Mouse (Mus musculus) skeletal muscle tissue, adult 2 months (tissue): ENCODE measurements around the gene Fam98a.

ENCODE experiments used
- DNase-seq: peaks from one replicate; pipeline ENCODE4 v3.0.0-alpha.2; 2012; ENCODE audit warnings: low read depth, low spot score

Gene Fam98a

DNA sequence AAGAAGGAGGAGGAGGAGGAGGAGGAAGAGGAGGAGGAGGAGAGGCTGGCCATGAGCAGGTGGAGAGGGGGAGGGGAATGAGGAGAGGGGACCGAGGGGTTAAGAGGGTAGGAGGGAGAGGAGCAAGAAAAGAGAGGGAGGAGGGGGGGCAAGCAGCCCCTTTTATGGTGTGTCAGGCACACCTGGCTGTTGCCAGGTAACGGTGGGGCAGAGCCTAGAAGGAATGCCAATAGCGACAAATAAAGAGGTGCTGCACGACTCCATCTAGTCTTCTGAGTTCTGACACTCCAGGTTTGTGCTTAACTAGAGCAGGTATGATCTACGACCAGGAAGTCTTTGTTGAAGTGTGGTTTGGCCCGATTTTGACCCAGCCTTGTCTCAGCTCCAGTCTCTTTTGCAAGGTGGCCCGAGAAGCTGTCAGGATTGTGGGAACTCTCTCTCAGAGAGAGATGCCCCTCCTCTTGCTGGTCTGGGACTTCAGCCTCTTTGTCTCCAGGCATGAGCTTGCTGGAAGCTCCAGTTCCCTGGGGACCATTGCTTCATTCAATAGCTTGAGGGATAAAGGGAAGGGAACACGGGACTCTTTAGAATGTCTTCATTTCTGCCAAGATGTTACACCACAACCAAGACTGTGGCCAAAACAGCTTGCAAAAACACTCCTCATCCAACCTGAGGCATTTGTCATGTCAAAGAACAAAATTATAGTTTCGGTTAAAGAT, 29.2 kb downstream of the Fam98a start:
- peak; percentile 88 for DNase-seq

DNA sequence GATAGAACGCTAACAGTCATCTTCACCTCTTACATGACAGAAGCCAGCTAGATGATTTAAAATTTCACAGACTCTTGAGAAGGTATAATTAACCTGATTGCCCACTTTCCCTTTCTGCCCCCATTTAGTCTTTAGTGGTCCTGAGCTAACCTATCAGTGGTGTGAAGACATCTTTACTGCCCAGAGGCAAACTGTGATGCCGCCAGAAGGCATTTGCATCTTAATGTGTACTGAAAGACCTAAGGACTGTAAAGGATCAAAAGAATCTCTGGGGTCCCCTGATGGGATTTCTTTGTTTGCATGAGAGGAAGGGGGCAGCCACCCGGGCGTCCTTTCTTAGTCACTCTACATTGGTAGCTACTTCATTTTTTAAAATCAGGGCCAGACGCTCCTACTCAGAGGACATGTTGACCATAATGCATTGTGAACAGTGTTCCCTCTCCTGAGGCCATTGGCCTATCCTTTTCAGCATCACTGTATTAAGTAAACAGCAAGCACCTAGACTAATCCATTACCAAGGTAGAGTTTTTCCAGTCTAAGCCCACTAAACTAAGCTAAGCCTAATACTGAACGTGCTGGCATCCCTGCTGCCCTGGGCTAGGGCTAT, 30.4 kb downstream of the Fam98a start:
- no peak for DNase-seq

- no peak for DNase-seq
Measured at GRCm38 (mm10) chr17:75519239-75519900, 32.4 kb downstream of the Fam98a start.

GRCm38 (mm10) chr17:75518181-75518901, 33.4 kb downstream of the Fam98a start:
- DNase-seq, result no peak

GRCm38 (mm10) chr17:75516591-75516990, 35.2 kb downstream of the Fam98a start:
- DNase-seq, result no peak

- no peak for DNase-seq
Measured at GRCm38 (mm10) chr17:75509257-75509656, 42.5 kb downstream of the Fam98a start.

- no peak for DNase-seq
Measured at GRCm38 (mm10) chr17:75506708-75507641, 44.8 kb downstream of the Fam98a start.

- DNase-seq, result no peak
Measured at GRCm38 (mm10) chr17:75506097-75506675, 45.6 kb downstream of the Fam98a start.

DNA sequence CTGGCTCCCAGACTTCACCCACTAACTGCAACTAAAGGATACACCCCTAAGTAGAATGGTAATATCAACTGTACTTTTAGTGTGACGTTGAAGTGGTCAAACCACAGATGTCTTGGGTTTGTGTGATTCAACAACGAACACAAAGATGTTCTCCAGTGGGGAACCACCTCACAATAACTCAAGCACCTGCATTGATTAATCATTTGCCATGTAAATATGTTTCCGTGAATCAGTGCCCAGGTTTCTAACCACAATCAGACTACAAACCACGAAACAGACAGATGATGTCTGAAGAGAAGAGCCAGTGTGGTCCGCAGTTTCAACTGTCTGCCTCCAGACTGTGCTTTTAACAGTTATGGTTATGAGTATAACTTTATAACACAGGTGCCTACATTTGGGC, 46.7 kb downstream of the Fam98a start:
- no peak for DNase-seq

GRCm38 (mm10) chr17:75503031-75503430, 48.7 kb downstream of the Fam98a start:
- DNase-seq, result no peak

GRCm38 (mm10) chr17:75498241-75498651, 53.5 kb downstream of the Fam98a start:
- DNase-seq, result peak; percentile 38

DNA sequence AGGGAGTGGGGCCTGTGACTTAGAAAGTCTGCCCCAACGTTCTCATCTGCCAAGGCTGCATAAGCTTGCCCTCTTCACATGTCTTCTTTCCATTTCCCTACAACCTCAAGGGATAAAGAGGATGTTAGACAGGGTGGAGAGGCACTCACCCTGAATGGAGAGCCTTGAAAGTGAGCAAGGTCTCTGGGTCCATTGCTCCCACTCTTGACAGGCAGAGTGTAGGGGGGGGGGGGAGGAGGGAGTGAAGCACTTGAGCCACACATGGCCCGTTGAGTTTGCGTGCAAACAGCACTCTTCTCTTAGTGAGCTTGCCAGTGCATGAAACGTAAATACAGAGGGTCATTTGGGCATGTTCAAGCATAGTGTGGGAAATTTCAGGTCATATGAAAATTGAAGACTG, 56.5 kb downstream of the Fam98a start:
- DNase-seq, result no peak
